Mouse (Mus musculus) granulocyte monocyte progenitor cell, adult 5-6 weeks (primary cell): ENCODE data around the gene Pdzd2. TPM values are rescaled to one million over a fixed set of nuclear protein-coding genes. Genes with fewer than 3 reads are reported as not detected.

ENCODE experiments used
- ATAC-seq: replicated peaks from 2 replicates; pipeline ENCODE4 v1.8.0; 2016; ENCODE audit warnings: mild to moderate bottlenecking, moderate TSS enrichment, inconsistent platforms; ENCODE audit not compliant: poor library complexity, severe bottlenecking
- total RNA-seq, 2 experiments: library from RNA; stranded (forward) in 1 of 2; stranded (reverse) in 1 of 2; fragments of 200-712, 200-1000 nt in 1 of 2; fragments of >200 nt in 1 of 2; fragmentation: Nextera tagmentation in 1 of 2; gene quantifications; 2 replicates each; pipeline ENCODE4 v1.2.3; 2014 to 2017

Pdzd2 gene
- total RNA-seq, 2 experiments from 2014 or later: 0.13 to 0.15 TPM

GRCm38 (mm10) chr15:12628451-12628850 is 111.3 kb downstream of the Pdzd2 start:
- no peak for ATAC-seq

GRCm38 (mm10) chr15:12626930-12627329 is 112.8 kb downstream of the Pdzd2 start:
- ATAC-seq: peak; percentile 80

- no peak for ATAC-seq
Measured at GRCm38 (mm10) chr15:12626166-12626565, 113.6 kb downstream of the Pdzd2 start.

- ATAC-seq: no peak
Measured at GRCm38 (mm10) chr15:12625524-12625923, 114.2 kb downstream of the Pdzd2 start.

- no peak for ATAC-seq
Measured at GRCm38 (mm10) chr15:12623521-12623920, 116.2 kb downstream of the Pdzd2 start.

- no peak for ATAC-seq
Measured at GRCm38 (mm10) chr15:12622701-12623100, 117.0 kb downstream of the Pdzd2 start.

GRCm38 (mm10) chr15:12622093-12622643 is 117.6 kb downstream of the Pdzd2 start:
- ATAC-seq: no peak

- ATAC-seq: no peak
Measured at GRCm38 (mm10) chr15:12619273-12619672, 120.5 kb downstream of the Pdzd2 start.

GRCm38 (mm10) chr15:12617651-12618050 is 122.1 kb downstream of the Pdzd2 start:
- ATAC-seq: peak; percentile 97

- ATAC-seq: peak; percentile 64
Measured at GRCm38 (mm10) chr15:12617220-12617619, 122.5 kb downstream of the Pdzd2 start.

- ATAC-seq: no peak
Measured at GRCm38 (mm10) chr15:12614944-12615878, 124.5 kb downstream of the Pdzd2 start.

GRCm38 (mm10) chr15:12614011-12614410 is 125.7 kb downstream of the Pdzd2 start:
- no peak for ATAC-seq

GRCm38 (mm10) chr15:12612944-12613675 is 126.6 kb downstream of the Pdzd2 start:
- ATAC-seq: no peak

GRCm38 (mm10) chr15:12608090-12608489 is 131.6 kb downstream of the Pdzd2 start:
- ATAC-seq: no peak

- peak; percentile 37 for ATAC-seq
Measured at GRCm38 (mm10) chr15:12606306-12606705, 133.4 kb downstream of the Pdzd2 start.

- ATAC-seq: no peak
Measured at GRCm38 (mm10) chr15:12605239-12605993, 134.3 kb downstream of the Pdzd2 start.

GRCm38 (mm10) chr15:12603674-12604073 is 136.1 kb downstream of the Pdzd2 start:
- ATAC-seq: no peak

- ATAC-seq: no peak
Measured at GRCm38 (mm10) chr15:12593094-12593493, 146.6 kb downstream of the Pdzd2 start.

- peak; percentile 52 for ATAC-seq
Measured at GRCm38 (mm10) chr15:12592628-12593027, 147.1 kb downstream of the Pdzd2 start.

- ATAC-seq: peak; percentile 68
Measured at GRCm38 (mm10) chr15:12588661-12589060, 151.1 kb downstream of the Pdzd2 start.
